Mouse (Mus musculus): ENCODE data around the gene Slirp.
"Not testable (repeated sequence)": the region's sequence is repeated elsewhere in the genome, so short reads cannot be mapped to it uniquely, and the experiment has no call there.

Gene Slirp

GRCm38 (mm10) chr12:87428295-87428694, 15.4 kb upstream of the Slirp start:
- in situ Hi-C loops (cut with MboI, MseI): no loop called here

DNA sequence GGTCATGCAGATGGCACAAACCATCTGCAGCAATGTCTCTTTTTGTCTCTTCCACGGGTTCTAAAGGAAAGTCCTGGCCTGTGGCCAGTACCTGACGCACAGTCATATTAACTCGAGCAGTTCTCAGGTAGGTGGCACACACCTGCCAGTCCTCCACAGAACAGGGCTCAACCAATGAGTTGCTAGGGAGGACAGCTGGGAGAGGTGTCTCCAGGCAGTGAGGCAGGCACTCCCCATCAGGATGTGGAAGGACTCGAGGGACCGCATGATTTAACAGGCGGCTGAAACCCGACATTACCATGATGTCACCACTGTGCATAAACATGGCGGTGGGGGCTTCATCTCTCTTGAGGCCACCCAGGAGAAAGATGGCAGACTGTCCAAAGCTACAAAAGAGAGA, 14.8 kb upstream of the Slirp start:
- in situ Hi-C loops (cut with MboI, MseI): no loop called here

GRCm38 (mm10) chr12:87442177-87443114, 1.2 kb upstream of the Slirp start:
- in situ Hi-C loops (cut with MboI, MseI): no loop called here

DNA sequence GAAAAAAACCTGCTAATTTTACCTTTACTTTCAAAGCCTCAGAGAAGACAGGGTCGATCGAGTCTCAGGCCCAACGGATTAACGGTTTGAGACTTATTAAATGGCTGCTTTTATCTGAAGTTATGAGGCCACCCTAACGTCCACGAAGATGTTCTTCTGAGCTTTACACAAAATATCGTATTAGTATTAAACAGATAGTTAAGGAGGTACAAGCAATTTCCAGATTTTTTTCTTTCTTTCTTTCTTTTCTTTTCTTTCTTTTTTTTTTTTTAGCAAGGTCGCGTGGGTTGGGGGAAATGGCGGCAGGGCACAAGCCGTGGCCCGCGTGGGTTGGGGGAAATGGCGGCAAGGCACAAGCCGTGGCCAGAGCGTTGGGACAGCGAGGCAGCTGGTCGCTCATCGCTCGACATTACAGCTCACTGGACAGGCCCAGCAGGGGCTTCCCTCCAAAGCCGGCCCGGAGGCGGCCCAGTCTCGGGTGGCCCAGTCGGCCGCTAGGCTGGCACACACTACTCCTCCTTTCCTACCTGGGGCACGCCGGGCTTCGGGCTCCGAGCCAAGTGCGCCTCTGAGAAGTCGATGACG, 489 bp upstream of the Slirp start:
- in situ Hi-C loops (cut with MboI, MseI): no loop called here

DNA sequence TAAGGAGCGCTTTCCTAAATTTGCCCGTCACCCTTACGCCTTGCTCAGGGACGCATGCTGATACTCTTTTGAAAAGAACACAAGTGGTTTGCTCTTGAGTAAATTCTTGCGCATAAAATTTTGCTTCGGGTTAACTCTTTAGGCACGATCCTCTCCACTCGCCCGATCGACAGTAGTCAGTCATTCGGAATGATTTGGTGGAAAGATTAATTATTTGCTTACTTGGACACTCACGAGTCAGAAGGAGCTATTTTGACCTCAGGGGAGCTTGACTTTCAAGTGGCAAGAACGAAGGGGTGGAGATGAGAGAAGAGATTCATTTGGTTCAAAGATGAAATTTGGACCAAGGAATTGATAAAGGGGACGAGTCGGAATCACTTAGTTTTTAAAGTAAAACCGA, 515 bp downstream of the Slirp start:
- in situ Hi-C loops (cut with MboI, MseI): no loop called here

- in situ Hi-C loops (cut with MboI, MseI): no loop called here
Measured at GRCm38 (mm10) chr12:87449456-87449855, 5.8 kb downstream of the Slirp start.

GRCm38 (mm10) chr12:87464678-87465297, 21.1 kb downstream of the Slirp start:
- in situ Hi-C loops (cut with MboI, MseI): loop anchor here (5.0 kb wide), 1 partner anchor 32 kb away; no protein-coding TSS in a partner anchor

DNA sequence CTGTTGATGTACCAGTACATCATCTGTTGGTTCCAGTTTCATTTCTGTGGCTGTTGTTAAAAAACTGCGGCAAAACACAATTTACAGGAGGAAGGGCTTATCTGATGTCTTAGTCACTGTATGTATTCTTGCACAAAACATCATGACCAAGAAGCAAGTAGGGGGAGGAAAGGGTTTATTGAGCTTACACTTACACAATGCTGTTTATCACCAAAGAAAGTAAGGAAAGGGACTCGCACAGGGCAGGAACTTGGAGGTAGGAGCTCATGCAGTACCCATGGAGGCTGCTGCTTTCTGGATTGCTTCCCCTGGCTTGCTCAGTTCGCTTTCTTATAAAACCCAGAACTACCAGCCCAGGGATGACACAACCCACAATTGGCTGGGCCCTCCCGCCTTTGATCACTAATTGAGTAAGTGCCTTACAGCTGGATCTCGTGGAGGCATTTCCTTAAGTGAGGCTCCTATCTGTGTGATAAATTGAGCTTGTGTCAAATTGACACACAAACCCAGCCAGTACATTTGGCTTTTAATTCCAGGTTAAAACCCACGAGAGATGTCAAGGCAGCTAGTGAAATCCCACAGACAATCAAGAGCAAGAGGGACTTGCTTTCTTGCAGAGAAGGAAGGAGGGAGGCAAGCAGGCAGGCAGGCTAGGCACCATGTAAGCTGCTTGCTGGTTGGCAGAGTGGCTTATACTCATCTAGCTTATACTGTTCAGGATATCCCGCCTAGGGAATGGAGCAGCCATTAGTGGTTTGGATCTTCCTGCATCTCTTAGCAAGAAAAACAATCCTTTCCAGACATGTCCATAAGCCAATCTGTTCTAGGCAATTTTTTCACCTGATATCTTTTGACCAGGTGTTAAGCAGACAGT, 26.8 kb downstream of the Slirp start:
- in situ Hi-C loops (cut with MboI, MseI): no loop called here

- in situ Hi-C loops (cut with MboI, MseI): no loop called here
Measured at GRCm38 (mm10) chr12:87471421-87471963, 27.8 kb downstream of the Slirp start.

GRCm38 (mm10) chr12:87471964-87472786, 28.5 kb downstream of the Slirp start, which contains the start of gene Snw1:
Snw1 (minus strand) TSS chr12:87472274.
- in situ Hi-C loops (cut with MboI, MseI): no loop called here

- in situ Hi-C loops (cut with MboI, MseI): no loop called here
Measured at GRCm38 (mm10) chr12:87474756-87475155, 31.1 kb downstream of the Slirp start.

- in situ Hi-C loops (cut with MboI, MseI): not testable (repeated sequence)
Measured at GRCm38 (mm10) chr12:87482482-87482881, 38.8 kb downstream of the Slirp start.

DNA sequence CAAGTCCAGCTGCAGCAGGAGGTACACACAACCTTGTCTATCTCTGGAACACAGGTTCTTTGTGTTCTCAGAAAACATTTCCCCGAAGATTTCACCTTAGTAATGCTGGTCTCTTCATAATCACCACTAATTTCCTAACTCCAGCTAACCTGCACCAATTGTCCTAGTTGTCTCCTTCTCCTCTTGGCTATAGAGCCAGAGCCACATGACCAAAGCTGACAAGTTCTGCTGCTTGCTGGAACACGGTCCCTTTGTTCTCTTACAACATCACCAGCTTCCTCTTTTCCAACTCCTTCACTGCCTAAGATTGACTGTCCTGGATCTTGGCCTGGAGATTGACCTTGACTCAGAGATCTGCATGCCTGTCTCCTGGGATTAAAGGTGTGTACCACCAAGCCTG, 45.0 kb downstream of the Slirp start:
- in situ Hi-C loops (cut with MboI, MseI): not testable (repeated sequence)

GRCm38 (mm10) chr12:87494421-87494820, 50.7 kb downstream of the Slirp start, which contains the start of gene Gm5788:
Gm5788 (plus strand) TSS chr12:87494721.
- in situ Hi-C loops (cut with MboI, MseI): not testable (repeated sequence)

All from T-helper 2 cell (primary cell).